Mouse (Mus musculus) mature B cell (primary cell): ENCODE data around the gene Tacr2.

Experiments used
- in situ Hi-C: fragments of 300-500 bp; cut with MboI; formaldehyde crosslinking; loops from 2 replicates; pipeline ENCODE4 v1.14.3; 2019

Tacr2 gene

GRCm38 (mm10) chr10:62239270-62239669 is 13.0 kb upstream of the Tacr2 start:
- in situ Hi-C loops, result no loop called here

- in situ Hi-C loops, result no loop called here
These were observed 9.9 kb upstream of the Tacr2 start for GRCm38 (mm10) chr10:62242358-62242757.

GRCm38 (mm10) chr10:62242896-62243295 is 9.3 kb upstream of the Tacr2 start:
- in situ Hi-C loops, result no loop called here

GRCm38 (mm10) chr10:62244067-62244466 is 8.2 kb upstream of the Tacr2 start:
- in situ Hi-C loops, result no loop called here

- in situ Hi-C loops, result no loop called here
These were observed 5.1 kb upstream of the Tacr2 start for GRCm38 (mm10) chr10:62247156-62247555.

- in situ Hi-C loops, result no loop called here
These were observed 4.4 kb upstream of the Tacr2 start for GRCm38 (mm10) chr10:62247815-62248214.

- in situ Hi-C loops, result no loop called here
These were observed 428 bp downstream of the Tacr2 start for GRCm38 (mm10) chr10:62252496-62253235.

- in situ Hi-C loops, result no loop called here
These were observed 6.1 kb downstream of the Tacr2 start for GRCm38 (mm10) chr10:62258298-62258697.

GRCm38 (mm10) chr10:62261115-62261886 is 9.1 kb downstream of the Tacr2 start:
- in situ Hi-C loops, result no loop called here

GRCm38 (mm10) chr10:62264299-62264698 is 12.1 kb downstream of the Tacr2 start:
- in situ Hi-C loops, result no loop called here

GRCm38 (mm10) chr10:62269278-62269677 is 17.0 kb downstream of the Tacr2 start:
- in situ Hi-C loops, result no loop called here

GRCm38 (mm10) chr10:62275235-62275634 is 23.0 kb downstream of the Tacr2 start:
- in situ Hi-C loops, result no loop called here

GRCm38 (mm10) chr10:62277499-62278293 is 25.5 kb downstream of the Tacr2 start:
- in situ Hi-C loops, result no loop called here

GRCm38 (mm10) chr10:62279066-62279465 is 26.8 kb downstream of the Tacr2 start:
- in situ Hi-C loops, result no loop called here

- in situ Hi-C loops, result no loop called here
These were observed 27.4 kb downstream of the Tacr2 start for GRCm38 (mm10) chr10:62279671-62280070.

- in situ Hi-C loops, result no loop called here
These were observed 30.5 kb downstream of the Tacr2 start for GRCm38 (mm10) chr10:62282782-62283181.

- in situ Hi-C loops, result no loop called here
These were observed 31.1 kb downstream of the Tacr2 start for GRCm38 (mm10) chr10:62283206-62283792.

GRCm38 (mm10) chr10:62287460-62288124 is 35.4 kb downstream of the Tacr2 start:
- in situ Hi-C loops, result no loop called here

- in situ Hi-C loops, result no loop called here
These were observed 41.9 kb downstream of the Tacr2 start for GRCm38 (mm10) chr10:62294112-62294511.

- in situ Hi-C loops, result no loop called here
These were observed 44.0 kb downstream of the Tacr2 start for GRCm38 (mm10) chr10:62296086-62296872.
